Comparison of ENCODE assay signal across 21 mouse cellular contexts in the genomic region with DNA sequence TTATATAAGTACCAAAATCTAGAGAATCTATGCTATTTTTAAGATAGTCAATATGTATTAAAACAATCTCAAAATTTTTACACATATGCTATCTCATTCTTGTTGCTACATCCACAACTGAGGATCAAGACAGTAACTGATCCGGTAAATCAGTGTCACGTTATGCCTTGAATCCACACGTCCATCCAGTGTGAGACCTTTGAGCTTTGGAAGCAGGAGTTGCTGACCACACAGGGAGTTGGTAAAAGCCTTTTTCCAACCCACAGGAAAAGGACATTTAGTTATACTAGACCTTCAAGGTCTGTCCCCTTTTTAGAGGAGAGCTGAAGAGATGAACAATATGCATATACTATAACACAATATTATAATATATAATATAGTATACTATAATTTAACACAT.
"Had no signal": no experiment of that assay in that cellular context is flagged by ENCODE, and none has a peak within 500 bp of the region (broad histone marks: within the 10 kb centered on the region; RNA-seq: fewer than 3 reads in every experiment).

No protein-coding gene starts in this region.

- H3K9me3 ChIP-seq: heart, embryonic 13.5 days; heart, embryonic 15.5 days; hindbrain, embryonic 13.5 days; hindbrain, embryonic 15.5 days; limb, embryonic 13.5 days; limb, embryonic 15.5 days; liver, embryonic 12.5 days had no signal

- H3K27ac ChIP-seq: heart, adult 2 months; heart, embryonic 13.5 days; heart, embryonic 15.5 days; hindbrain, embryonic 13.5 days; hindbrain, embryonic 15.5 days; hindbrain, postnatal 0 days; limb, embryonic 13.5 days; limb, embryonic 15.5 days; liver, embryonic 12.5 days; liver, embryonic 14.5 days had no signal

- H3K4me2 ChIP-seq: heart, embryonic 11.5 days; heart, embryonic 13.5 days; heart, embryonic 15.5 days; hindbrain, embryonic 13.5 days; hindbrain, embryonic 15.5 days; limb, embryonic 13.5 days; limb, embryonic 15.5 days; liver, embryonic 12.5 days had no signal

- ATAC-seq: forebrain, postnatal 0 days; hindbrain, postnatal 0 days; liver, embryonic 12.5 days had no signal

- DNase-seq: forebrain, postnatal 0 days; gastrocnemius, postnatal 14 days; gastrocnemius, postnatal 36 days; heart, adult 2 months; heart, postnatal 14 days; heart, postnatal 36 days; kidney, adult 18-20 months; kidney, postnatal 10 days; layer of hippocampus, adult 9-11 months; layer of hippocampus, postnatal 36 days; left cerebral cortex, postnatal 4 days had no signal

- H3K9ac ChIP-seq: forebrain, postnatal 0 days; heart, embryonic 13.5 days; heart, embryonic 15.5 days; hindbrain, embryonic 13.5 days; hindbrain, embryonic 15.5 days; limb, embryonic 13.5 days; limb, embryonic 15.5 days; liver, embryonic 12.5 days; liver, embryonic 14.5 days had no signal

- H3K27me3 ChIP-seq: heart, embryonic 13.5 days; heart, embryonic 15.5 days; hindbrain, embryonic 13.5 days; hindbrain, embryonic 15.5 days; limb, embryonic 13.5 days; limb, embryonic 15.5 days; liver, embryonic 12.5 days had no signal

- H3K4me3 ChIP-seq: heart, adult 2 months; heart, embryonic 13.5 days; heart, embryonic 15.5 days; hindbrain, embryonic 13.5 days; hindbrain, embryonic 15.5 days; limb, embryonic 13.5 days; limb, embryonic 15.5 days; liver, embryonic 12.5 days had no signal

- H3K4me1 ChIP-seq: heart, embryonic 13.5 days; heart, embryonic 15.5 days; hindbrain, embryonic 13.5 days; hindbrain, embryonic 15.5 days; limb, embryonic 13.5 days; limb, embryonic 15.5 days had no signal
